ENCODE assay signal across 8 mouse cellular contexts in the genomic region with DNA sequence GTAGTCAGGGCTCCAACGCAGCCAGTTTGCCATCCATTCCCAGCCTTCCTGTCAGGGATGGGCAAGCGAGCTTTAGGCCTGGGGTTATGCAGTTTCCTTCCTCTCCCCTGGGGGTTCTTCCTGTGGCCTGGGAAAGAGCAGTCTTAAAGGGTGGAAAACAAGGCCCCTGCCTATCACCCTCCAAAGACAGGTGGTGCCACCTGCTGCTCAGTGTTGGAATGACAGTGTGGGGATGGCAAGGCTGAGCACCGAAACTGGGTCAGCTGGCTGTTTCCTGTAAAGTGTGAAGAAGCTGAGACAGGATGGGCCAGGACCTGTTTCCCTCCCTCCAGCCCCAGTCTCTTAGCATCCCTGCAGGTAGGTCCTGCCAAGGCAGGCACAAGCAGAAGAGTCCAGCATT. TPM values are rescaled to one million over a fixed set of nuclear protein-coding genes. Genes with fewer than 3 reads are reported as not detected.
A peak's percentile ranks its signal among the peaks of the same experiment; 100 is the strongest.
DNase-seq lines count a peak whose midpoint lies in the region; ATAC-seq and TF ChIP-seq lines count a peak whose summit lies in the region.

No protein-coding gene starts in this region.

- H3K79me2 ChIP-seq in CH12.LX (replicated peaks; ENCODE audit: control insufficient read depth, extremely low read depth, insufficient read depth, poor library complexity, severe bottlenecking) = no peaks in the 10 kb centered on the region

- dilution Hi-C loops in CH12.LX (cut with MboI; ENCODE audit: extremely low pct_ligation_motif_present, extremely low pct_unique_long_range_greater_than_20kb, low sequenced_read_pairs) = no loop called here

- 39% methylated on average over 3 of the region's 3 CpGs for WGBS in forebrain, embryonic 12.5 days
- WGBS in large intestine, adult 2 months = 29% methylated on average over 3 of the region's 3 CpGs
- 25% methylated on average over 3 of the region's 3 CpGs for WGBS in neural tube, embryonic 15.5 days

- peak; percentile 93 for TF ChIP-seq RAD21 in CH12.LX (IDR thresholded peaks at IDR 0.05; ENCODE audit: low read depth, low read length)

- H3K4me3 ChIP-seq in CH12.LX (replicated peaks in 1 of 3; ENCODE audit: low read depth in 2 of 3, low read length in 2 of 3, poor library complexity in 1 of 3) = no peak overlapping the region
- no peak overlapping the region for H3K4me3 ChIP-seq in forebrain, embryonic 12.5 days (replicated peaks)
- H3K4me3 ChIP-seq in neural tube, embryonic 15.5 days (replicated peaks) = no peak overlapping the region

- no peak overlapping the region for H3K4me2 ChIP-seq in CH12.LX (ENCODE audit: insufficient read depth, low read depth, poor library complexity, severe bottlenecking)
- no peak overlapping the region for H3K4me2 ChIP-seq in forebrain, embryonic 12.5 days
- no peak overlapping the region for H3K4me2 ChIP-seq in neural tube, embryonic 15.5 days

- TF ChIP-seq EP300 in CH12.LX (IDR thresholded peaks at IDR 0.05; ENCODE audit: low read length) = no peak

- H3K9me3 ChIP-seq in CH12.LX (replicated peaks; ENCODE audit: low read length) = peaks cover 2% of the 10 kb centered on the region
- no peaks in the 10 kb centered on the region for H3K9me3 ChIP-seq in forebrain, embryonic 12.5 days
- H3K9me3 ChIP-seq in neural tube, embryonic 15.5 days (replicated peaks) = no peaks in the 10 kb centered on the region

- no peak overlapping the region for H3K27ac ChIP-seq in CH12.LX (ENCODE audit: insufficient read depth, low read depth)
- H3K27ac ChIP-seq in forebrain, embryonic 12.5 days = no peak overlapping the region
- 0 out of 2 replicates have a peak overlapping the region, but pooled peaks have one; percentile 11 for H3K27ac ChIP-seq in neural tube, embryonic 15.5 days (replicated peaks)

- ATAC-seq in forebrain, embryonic 12.5 days (ENCODE audit: low FRiP score) = 0 out of 2 replicates have a peak, but pooled peaks have one; percentile 49
- ATAC-seq in neural tube, embryonic 15.5 days (ENCODE audit: low FRiP score) = 0 out of 2 replicates have a peak, but pooled peaks have one; percentile 45

- DNase-seq in CH12.LX (ENCODE audit: extremely low read depth) = peak; percentile 77
- DNase-seq in c-Kit-negative CD71-positive TER-119-positive erythroid progenitor cells, embryonic 14.5 days (ENCODE audit: low read depth, low spot score) = peak; percentile 27
- peak; percentile 92 to 97 for DNase-seq in heart, postnatal 14 days
- peak; percentile 51 for DNase-seq in large intestine, adult 2 months (ENCODE audit: low read depth, low spot score)
- DNase-seq in lung, adult 18-20 months = peak; percentile 84 to 89
- DNase-seq in testis, postnatal 10 days (ENCODE audit: low spot score) = peak; percentile 95

- in situ Hi-C loops in CH12.LX (cut with MboI; ENCODE audit: low pct_ligation_motif_present, low pct_unique_long_range_greater_than_20kb, low sequenced_read_pairs) = no loop called here

- no peak for TF ChIP-seq POLR2A in CH12.LX (IDR thresholded peaks at IDR 0.05; ENCODE audit: low read depth, low read length)

- peaks cover 70 to 96% of the 10 kb centered on the region in 2 experiments for H3K36me3 ChIP-seq in CH12.LX (replicated peaks in 1 of 2; ENCODE audit: control insufficient read depth in 1 of 2, insufficient read depth in 1 of 2, low read length in 1 of 2)
- H3K36me3 ChIP-seq in forebrain, embryonic 12.5 days (replicated peaks) = peaks cover 95% of the 10 kb centered on the region
- peaks cover 92% of the 10 kb centered on the region for H3K36me3 ChIP-seq in neural tube, embryonic 15.5 days

- intact Hi-C loops in heart, postnatal 14 days (cut with DNase I) = loop anchor here (1.0 kb wide), 2 partner anchors 42 to 54 kb away; no protein-coding TSS in a partner anchor

- no peak overlapping the region for H3K9ac ChIP-seq in CH12.LX (ENCODE audit: insufficient read depth, low read depth)
- H3K9ac ChIP-seq in forebrain, embryonic 12.5 days = no peak overlapping the region
- no peak overlapping the region for H3K9ac ChIP-seq in neural tube, embryonic 15.5 days (replicated peaks)

- peaks cover 0 to 7% of the 10 kb centered on the region in 2 experiments; a peak in 2 of 4 replicates for H3K4me1 ChIP-seq in CH12.LX (ENCODE audit: control insufficient read depth in 1 of 2, insufficient read depth in 2 of 2)
- H3K4me1 ChIP-seq in forebrain, embryonic 12.5 days = no peaks in the 10 kb centered on the region
- H3K4me1 ChIP-seq in neural tube, embryonic 15.5 days = no peaks in the 10 kb centered on the region

- TF ChIP-seq CTCF in CH12.LX (conservative IDR thresholded peaks at IDR 0.05 in 1 of 2, IDR thresholded peaks at IDR 0.05 in 1 of 2; ENCODE audit: low read depth in 2 of 2, low read length in 2 of 2) = peak; percentile 88 to 96

- no peaks in the 10 kb centered on the region for H3K27me3 ChIP-seq in CH12.LX (replicated peaks)
- no peaks in the 10 kb centered on the region for H3K27me3 ChIP-seq in forebrain, embryonic 12.5 days
- no peaks in the 10 kb centered on the region for H3K27me3 ChIP-seq in neural tube, embryonic 15.5 days (replicated peaks)

TF ChIP-seq in CH12.LX, 34 proteins besides CTCF, POLR2A, EP300 and RAD21:
- TF ChIP-seq SMC3 (IDR thresholded peaks at IDR 0.05; ENCODE audit: low read depth, low read length) (peak; percentile 95), ZC3H11A (IDR thresholded peaks at IDR 0.05; ENCODE audit: low read depth, low read length) (peak; percentile 58), IRF4 (IDR thresholded peaks at IDR 0.05; ENCODE audit: low read depth, low read length) (no peak; the same call in 1 of the 2 replicates)
TF ChIP-seq in CH12.LX: peak in this region for 2.

RNA-seq across cellular contexts. Expression of a gene that starts 39.8 kb away (rescaled TPM):
- total RNA-seq in CH12.LX (2012; rRNA removed) (8.7 and 11.4 TPM in 2 replicates), CH12.LX (2014; rRNA removed) (21.5 and 23.6 TPM in 2 replicates)
- polyA plus RNA-seq in CH12.LX (2012; ENCODE audit: insufficient read length, low read depth) = 9.0 and 10.3 TPM in 2 replicates
- polyA plus RNA-seq in forebrain, embryonic 12.5 days (2016; fragmentation: Nextera tagmentation; extraction: Ambion mirVana) = 15.2 and 15.6 TPM in 2 replicates
- total RNA-seq in heart, postnatal 14 days (2021) = 1 to 10 TPM; 7.1 to 7.4 TPM
- polyA plus RNA-seq in large intestine, adult 2 months (2012; rRNA removed) = 7.7 and 8.1 TPM in 2 replicates
- polyA plus RNA-seq in neural tube, embryonic 15.5 days (2015; fragmentation: Nextera tagmentation; extraction: Ambion mirVana) = 13.1 and 13.6 TPM in 2 replicates

RNA-seq across cellular contexts. Expression of a gene that starts 39.8 kb away (rescaled TPM):
- total RNA-seq in CH12.LX (2012; rRNA removed) (21.0 and 21.3 TPM in 2 replicates), CH12.LX (2014; rRNA removed) (16.9 and 18.0 TPM in 2 replicates)
- polyA plus RNA-seq in CH12.LX (2012; ENCODE audit: insufficient read length, low read depth) = 26.5 and 27.0 TPM in 2 replicates
- polyA plus RNA-seq in forebrain, embryonic 12.5 days (2016; fragmentation: Nextera tagmentation; extraction: Ambion mirVana) = 38.9 and 39.1 TPM in 2 replicates
- 10 to 100 TPM; 72.1 to 77.7 TPM for total RNA-seq in heart, postnatal 14 days (2021)
- 6.4 and 9.4 TPM in 2 replicates for polyA plus RNA-seq in large intestine, adult 2 months (2012; rRNA removed)
- 28.3 and 30.3 TPM in 2 replicates for polyA plus RNA-seq in neural tube, embryonic 15.5 days (2015; fragmentation: Nextera tagmentation; extraction: Ambion mirVana)

Comparison
In these comparisons a context has a peak if more than half of its experiments do, and no peak if none do; other contexts are left out.
1. DNase-seq: peak in every context shown above with its lines; median percentile 95 in testis, postnatal 10 days; 94 in heart, postnatal 14 days; 86 in lung, adult 18-20 months; 77 in CH12.LX; 51 in large intestine, adult 2 months; 27 in c-Kit-negative CD71-positive TER-119-positive erythroid progenitor cells, embryonic 14.5 days.